In the genomic region with DNA sequence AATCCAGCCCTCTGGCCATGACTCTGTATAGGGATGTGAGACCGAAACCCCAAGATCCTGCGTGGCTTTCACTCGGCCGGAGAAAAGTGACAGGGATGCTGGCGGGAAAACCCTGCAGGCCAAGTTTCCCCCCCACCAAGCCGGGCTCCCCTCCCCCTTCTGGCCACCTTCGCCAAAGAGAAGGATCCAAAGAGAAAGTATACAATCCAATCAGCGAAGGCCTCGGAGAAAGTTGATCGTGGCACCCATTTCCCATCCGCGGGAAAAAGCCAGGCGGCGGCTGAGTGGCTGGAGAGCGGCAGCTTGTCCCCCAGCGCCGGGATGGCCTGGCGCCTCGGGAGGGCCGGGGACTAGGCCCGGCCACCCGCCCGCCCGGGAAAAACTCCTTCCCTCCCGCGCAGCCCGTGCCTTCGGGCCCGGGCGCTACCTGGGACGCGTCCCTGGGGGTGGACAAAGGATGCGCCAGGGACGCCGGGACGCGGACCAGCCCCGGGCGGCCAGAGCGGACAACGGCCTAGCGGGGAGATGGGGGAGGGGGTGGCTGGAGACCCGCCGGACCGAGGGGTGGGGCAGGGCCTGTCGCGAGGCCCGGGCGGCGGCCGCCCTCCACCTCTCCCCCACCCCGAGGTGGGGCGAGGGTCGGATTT, we compare ENCODE assay signal across 8 mouse cellular contexts. TPM values are rescaled to one million over a fixed set of nuclear protein-coding genes. Genes with fewer than 3 reads are reported as not detected.
DNase-seq lines count a peak whose midpoint lies in the region; ATAC-seq and TF ChIP-seq lines count a peak whose summit lies in the region.

No protein-coding gene starts in this region.

- peak; percentile 13 for ATAC-seq in forebrain, embryonic 14.5 days
- ATAC-seq in hindbrain, embryonic 12.5 days (ENCODE audit: low FRiP score), result peak; percentile 41
- ATAC-seq in megakaryocyte, adult 5-6 weeks (ENCODE audit: poor library complexity, severe bottlenecking), result 0 out of 2 replicates have a peak, but pooled peaks have one; percentile 4

- TF ChIP-seq POLR2A in MEL (IDR thresholded peaks at IDR 0.05; ENCODE audit: control insufficient read depth in 1 of 2, insufficient read depth in 1 of 2, low read depth in 1 of 2, low read length in 2 of 2, poor library complexity in 1 of 2), result no peak

- TF ChIP-seq EP300 in MEL (IDR thresholded peaks at IDR 0.05; ENCODE audit: low read depth in 1 of 2, low read length in 2 of 2), result no peak

- H3K9ac ChIP-seq in MEL (ENCODE audit: control insufficient read depth, low read depth, low read length, poor library complexity, severe bottlenecking), result peak overlapping the region; percentile 94
- H3K9ac ChIP-seq in forebrain, embryonic 14.5 days (ENCODE audit: low read length), result peak overlapping the region; percentile 96
- peak overlapping the region; percentile 98 for H3K9ac ChIP-seq in hindbrain, embryonic 12.5 days

- H3K9me3 ChIP-seq in MEL (replicated peaks; ENCODE audit: insufficient read depth, low read length), result no peaks in the 10 kb centered on the region
- H3K9me3 ChIP-seq in forebrain, embryonic 14.5 days (replicated peaks; ENCODE audit: control insufficient read depth, low read length), result no peaks in the 10 kb centered on the region
- no peaks in the 10 kb centered on the region for H3K9me3 ChIP-seq in hindbrain, embryonic 12.5 days (replicated peaks)

- intact Hi-C loops in left cerebral cortex, postnatal 14 days (cut with DNase I), result no loop called here

- H3K4me2 ChIP-seq in forebrain, embryonic 14.5 days (ENCODE audit: low read length), result peak overlapping the region; percentile 72
- peak overlapping the region; percentile 67 for H3K4me2 ChIP-seq in hindbrain, embryonic 12.5 days (replicated peaks)

- peaks cover 46% of the 10 kb centered on the region for H3K79me2 ChIP-seq in MEL (ENCODE audit: control insufficient read depth, insufficient read depth, low read length, poor library complexity)

- no peaks in the 10 kb centered on the region for H3K27me3 ChIP-seq in MEL (ENCODE audit: control insufficient read depth in 1 of 2, insufficient read depth in 2 of 2, low read length in 2 of 2)
- no peaks in the 10 kb centered on the region for H3K27me3 ChIP-seq in forebrain, embryonic 14.5 days (replicated peaks; ENCODE audit: control insufficient read depth, insufficient read depth, low read length)
- H3K27me3 ChIP-seq in hindbrain, embryonic 12.5 days, result no peaks in the 10 kb centered on the region

- peak overlapping the region; percentile 88 to 98 for H3K4me3 ChIP-seq in MEL (ENCODE audit: control insufficient read depth in 1 of 2, insufficient read depth in 1 of 2, low read depth in 2 of 2, low read length in 2 of 2)
- peak overlapping the region; percentile 98 for H3K4me3 ChIP-seq in brown adipose tissue, adult 24 weeks (ENCODE audit: insufficient read depth, low read depth, low read length)
- peak overlapping the region; percentile 97 for H3K4me3 ChIP-seq in forebrain, embryonic 14.5 days (ENCODE audit: low read depth, low read length)
- peak overlapping the region; percentile 98 for H3K4me3 ChIP-seq in hindbrain, embryonic 12.5 days

- H3K27ac ChIP-seq in MEL (ENCODE audit: control insufficient read depth, low read depth, low read length), result peak overlapping the region; percentile 69
- H3K27ac ChIP-seq in brown adipose tissue, adult 24 weeks (replicated peaks; ENCODE audit: low read depth, low read length), result peak overlapping the region; percentile 86
- peak overlapping the region; percentile 96 for H3K27ac ChIP-seq in forebrain, embryonic 14.5 days (ENCODE audit: low read depth, low read length)
- peak overlapping the region; percentile 98 for H3K27ac ChIP-seq in hindbrain, embryonic 12.5 days

- no peak for TF ChIP-seq CTCF in MEL (IDR thresholded peaks at IDR 0.05 in 2 of 3, conservative IDR thresholded peaks at IDR 0.05 in 1 of 3; ENCODE audit: control insufficient read depth in 1 of 3, insufficient read depth in 1 of 3, low read depth in 2 of 3, low read length in 3 of 3, poor library complexity in 1 of 3, severe bottlenecking in 1 of 3)

- peaks cover 3 to 7% of the 10 kb centered on the region in 2 experiments; a peak in 2 of 4 replicates for H3K4me1 ChIP-seq in MEL (ENCODE audit: control insufficient read depth in 1 of 2, insufficient read depth in 2 of 2, low read length in 2 of 2)
- peaks cover 8% of the 10 kb centered on the region; the same call in 1 of the 2 replicates for H3K4me1 ChIP-seq in brown adipose tissue, adult 24 weeks (ENCODE audit: control insufficient read depth, insufficient read depth, insufficient read length, low read length)
- peaks cover 14% of the 10 kb centered on the region; the same call in 1 of the 2 replicates for H3K4me1 ChIP-seq in forebrain, embryonic 14.5 days (ENCODE audit: control insufficient read depth, insufficient read depth, low read length)
- H3K4me1 ChIP-seq in hindbrain, embryonic 12.5 days, result peaks cover 20% of the 10 kb centered on the region

- under 1% methylated on average over 41 of the region's 54 CpGs for WGBS in forebrain, embryonic 14.5 days
- under 1% methylated on average over 46 of the region's 54 CpGs for WGBS in hindbrain, embryonic 12.5 days

- no peak for TF ChIP-seq RAD21 in MEL (IDR thresholded peaks at IDR 0.05; ENCODE audit: low read depth, low read length)

- H3K36me3 ChIP-seq in MEL (ENCODE audit: control insufficient read depth in 1 of 2, insufficient read depth in 2 of 2, low read length in 2 of 2), result peaks cover 9 to 19% of the 10 kb centered on the region in 2 experiments
- H3K36me3 ChIP-seq in forebrain, embryonic 14.5 days (ENCODE audit: control insufficient read depth, insufficient read depth, low read length), result peaks cover 11% of the 10 kb centered on the region
- peaks cover 10% of the 10 kb centered on the region for H3K36me3 ChIP-seq in hindbrain, embryonic 12.5 days

- peak; percentile 58 for DNase-seq in MEL (ENCODE audit: low read depth, low spot score)
- DNase-seq in forebrain, embryonic 14.5 days (ENCODE audit: low spot score), result peak; percentile 58
- peak; percentile 14 to 39 for DNase-seq in left cerebral cortex, postnatal 14 days (ENCODE audit: low spot score in 2 of 2)
- peak; percentile 31 to 37 for DNase-seq in right cerebral cortex, adult 2 months (ENCODE audit: low spot score in 2 of 2)
- peak; percentile 25 to 37 for DNase-seq in urinary bladder, postnatal 36 days (ENCODE audit: low spot score in 2 of 2)

TF ChIP-seq in MEL, 35 proteins besides CTCF, POLR2A, EP300 and RAD21:
- no peak for TF ChIP-seq ZMIZ1 (IDR thresholded peaks at IDR 0.05; ENCODE audit: low read depth, low read length)
- no peak for TF ChIP-seq ZC3H11A (IDR thresholded peaks at IDR 0.05; ENCODE audit: low read depth, low read length)
- TF ChIP-seq E2F4 (IDR thresholded peaks at IDR 0.05; ENCODE audit: borderline replicate concordance, low read depth, low read length), result 0 out of 2 replicates have a peak, but pooled peaks have one; percentile 65
- 0 out of 2 replicates have a peak, but pooled peaks have one; percentile 64 for TF ChIP-seq UBTF (IDR thresholded peaks at IDR 0.05; ENCODE audit: borderline replicate concordance, insufficient read depth, low read depth, low read length)
- TF ChIP-seq KAT2A (conservative IDR thresholded peaks at IDR 0.05; ENCODE audit: low read depth, low read length), result no peak
- TF ChIP-seq BHLHE40 (IDR thresholded peaks at IDR 0.05; ENCODE audit: borderline replicate concordance, low read depth, low read length), result no peak
- TF ChIP-seq NELFE (IDR thresholded peaks at IDR 0.05; ENCODE audit: low read depth, low read length), result no peak
- no peak for TF ChIP-seq MYC (IDR thresholded peaks at IDR 0.05; ENCODE audit: low read depth, low read length)

RNA-seq across cellular contexts. Expression of gene Cand1, which starts 0.7 kb away (rescaled TPM):
- total RNA-seq in MEL (2012; rRNA removed), result 59.4 and 66.9 TPM in 2 replicates
- 100 to 1,000 TPM; 161 to 187 TPM for polyA plus RNA-seq in MEL (2012; ENCODE audit: insufficient read depth in 1 of 2, insufficient read length in 2 of 2, low read depth in 1 of 2, low replicate concordance in 2 of 2, missing spikeins in 1 of 2)
- polyA plus RNA-seq in brown adipose tissue, adult 24 weeks (2012; ENCODE audit: insufficient read depth, insufficient read length, missing spikeins), result 12.2 and 25.1 TPM in 2 replicates
- polyA plus RNA-seq in forebrain, embryonic 14.5 days (2014; fragmentation: Nextera tagmentation; extraction: Ambion mirVana), result 60.2 and 63.9 TPM in 2 replicates
- 97.7 and 101 TPM in 2 replicates for polyA plus RNA-seq in hindbrain, embryonic 12.5 days (2016; fragmentation: Nextera tagmentation; extraction: Ambion mirVana)
- 100 to 1,000 TPM; 140 to 147 TPM for total RNA-seq in left cerebral cortex, postnatal 14 days (2021)
- 36.0 and 54.5 TPM in 2 replicates for total RNA-seq in megakaryocyte, adult 5-6 weeks (2015)
- 25.8 and 29.1 TPM in 2 replicates for total RNA-seq in megakaryocyte, adult 5-6 weeks (2017)

Comparison
In these comparisons a context has a peak if more than half of its experiments do, and no peak if none do; other contexts are left out.
1. Peak in every context shown above with its lines: DNase-seq, ATAC-seq, H3K4me3 ChIP-seq and H3K27ac ChIP-seq.